Mouse (Mus musculus) stomach, postnatal 0 days (tissue): ENCODE data around the gene Tpd52l1. TPM values are rescaled to one million over a fixed set of nuclear protein-coding genes. Genes with fewer than 3 reads are reported as not detected.

Experiments
- ATAC-seq: fragments of 200-750 bp; cut with Nextera tagmentation; 2 replicates; pipeline ENCODE4 v1.8.0; 2017; ENCODE audit not compliant: low FRiP score, low TSS enrichment
- DNase-seq: peaks from one replicate; pipeline ENCODE4 v3.0.0-alpha.2; 2016; ENCODE audit warnings: low spot score
- H3K27ac ChIP-seq: fragments of 300-500 bp; sonication (generic); replicated peaks from 2 replicates; pipeline ENCODE4 v1.5.1; 2014; ENCODE audit warnings: mild to moderate bottlenecking, control low read depth
- H3K27me3 ChIP-seq: fragments of 300-500 bp; sonication (generic); 2 replicates; pipeline ENCODE4 v1.6.1; 2014; ENCODE audit warnings: low read length; ENCODE audit not compliant: control insufficient read depth, insufficient read depth
- H3K36me3 ChIP-seq: fragments of 300-500 bp; sonication (generic); 2 replicates; pipeline ENCODE4 v1.6.1; 2014; ENCODE audit warnings: low read length, mixed read lengths; ENCODE audit not compliant: control insufficient read depth, insufficient read depth
- H3K4me1 ChIP-seq: fragments of 300-500 bp; sonication (generic); replicated peaks from 2 replicates; pipeline ENCODE4 v1.6.1; 2014; ENCODE audit warnings: antibody characterized with exemption; ENCODE audit not compliant: control insufficient read depth, insufficient read depth
- H3K4me2 ChIP-seq: fragments of 300-500 bp; sonication (generic); replicated peaks from 2 replicates; pipeline ENCODE4 v1.6.1; 2014; ENCODE audit warnings: low read depth, mild to moderate bottlenecking, control low read depth, moderate library complexity
- H3K4me3 ChIP-seq: fragments of 300-500 bp; sonication (generic); 2 replicates; pipeline ENCODE4 v1.5.1; 2014; ENCODE audit warnings: low read depth, low read length, control low read depth
- H3K9ac ChIP-seq: fragments of 300-500 bp; sonication (generic); 2 replicates; pipeline ENCODE4 v1.6.1; 2014; ENCODE audit warnings: mild to moderate bottlenecking, low read length, control low read depth, mixed read lengths
- H3K9me3 ChIP-seq: fragments of 300-500 bp; sonication (generic); 2 replicates; pipeline ENCODE4 v1.6.1; 2016; ENCODE audit warnings: low read length; ENCODE audit not compliant: control insufficient read depth
- CTCF ChIP-seq: IDR thresholded peaks from 2 replicates; pipeline ENCODE4 v1.5.1; 2016; ENCODE audit warnings: antibody characterized with exemption, low read depth, mild to moderate bottlenecking, moderate library complexity
- EP300 ChIP-seq: optimal IDR thresholded peaks from 2 replicates; pipeline ENCODE3; 2016; ENCODE audit warnings: antibody characterized with exemption
- WGBS: fragments of 180-500 bp; shearing (Covaris S2); extraction: QIAGEN DNeasy Blood & Tissue Kit; methylation state at CpG from one replicate; pipeline ENCODE4 v1.1.7; 2014; 5-methylcytosine and 5-hydroxymethylcytosine counted together
- polyA plus RNA-seq: library from polyadenylated mRNA; unstranded; fragments of >200 nt; fragmentation: Nextera tagmentation; extraction: Ambion mirVana; gene quantifications from 2 replicates; pipeline ENCODE4 v1.2.1, GENCODE M21; 2015

Gene Tpd52l1
- polyA plus RNA-seq, 1 experiment from 2014 or later = 24.3 TPM

DNA sequence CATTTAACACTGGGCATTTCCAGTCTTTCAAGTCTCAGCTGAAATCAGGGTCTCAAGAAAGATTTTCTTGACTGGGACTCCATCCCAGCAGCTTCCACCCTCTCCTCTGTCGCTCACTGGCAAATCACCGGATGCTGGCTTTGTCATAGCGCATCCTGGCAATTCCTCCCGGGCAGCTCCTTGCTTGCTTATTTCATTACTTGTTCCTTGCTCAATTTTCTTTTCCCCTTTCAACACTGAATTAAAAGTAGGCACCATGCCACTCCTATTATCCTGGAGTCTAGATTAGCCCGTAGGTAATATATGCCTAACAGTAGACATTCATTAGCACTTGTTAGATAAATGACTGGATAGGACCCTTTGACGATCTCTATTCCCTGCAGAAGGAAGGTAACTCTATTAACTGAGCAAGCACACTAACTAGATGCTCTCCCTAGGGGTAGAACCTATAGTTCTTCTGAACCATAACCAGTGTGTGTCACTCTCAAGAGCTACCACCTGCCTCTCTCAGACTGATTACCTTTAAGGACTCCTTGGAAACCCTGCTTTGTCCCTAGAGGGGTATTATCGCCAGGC is 90.8 kb downstream of the Tpd52l1 start:
- DNase-seq (no peak), ATAC-seq (no peak)
- Histone ChIP-seq H3K27ac (no peak overlapping the region), H3K4me3 (no peak overlapping the region), H3K36me3 (no peaks in the 10 kb centered on the region), H3K9me3 (no peaks in the 10 kb centered on the region), H3K4me2 (no peak overlapping the region), H3K27me3 (no peaks in the 10 kb centered on the region), H3K4me1 (no peaks in the 10 kb centered on the region), H3K9ac (no peak overlapping the region)
- 75% methylated on average over 7 of the region's 7 CpGs for WGBS
- TF ChIP-seq EP300 = no peak
- TF ChIP-seq CTCF = no peak

DNA sequence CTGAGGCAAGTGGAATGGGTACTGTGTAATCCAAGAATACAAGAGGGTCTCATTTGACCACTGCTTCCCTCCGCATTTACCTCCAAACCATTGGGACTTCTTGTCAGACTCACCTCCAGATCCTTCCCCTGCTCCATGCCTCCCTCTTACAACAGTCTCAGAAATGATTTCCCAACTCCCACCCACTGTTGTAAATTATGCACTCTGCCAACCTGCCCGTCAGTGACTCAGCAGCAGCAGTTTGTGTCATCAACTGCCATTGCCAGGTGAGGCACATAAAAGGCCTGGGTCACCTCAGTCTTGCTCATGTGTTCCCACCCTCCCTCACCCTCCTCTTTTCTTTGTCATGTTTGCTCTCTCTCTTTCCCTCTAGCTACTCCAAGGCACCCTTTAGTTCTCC is 91.6 kb downstream of the Tpd52l1 start:
- no peak for DNase-seq

DNA sequence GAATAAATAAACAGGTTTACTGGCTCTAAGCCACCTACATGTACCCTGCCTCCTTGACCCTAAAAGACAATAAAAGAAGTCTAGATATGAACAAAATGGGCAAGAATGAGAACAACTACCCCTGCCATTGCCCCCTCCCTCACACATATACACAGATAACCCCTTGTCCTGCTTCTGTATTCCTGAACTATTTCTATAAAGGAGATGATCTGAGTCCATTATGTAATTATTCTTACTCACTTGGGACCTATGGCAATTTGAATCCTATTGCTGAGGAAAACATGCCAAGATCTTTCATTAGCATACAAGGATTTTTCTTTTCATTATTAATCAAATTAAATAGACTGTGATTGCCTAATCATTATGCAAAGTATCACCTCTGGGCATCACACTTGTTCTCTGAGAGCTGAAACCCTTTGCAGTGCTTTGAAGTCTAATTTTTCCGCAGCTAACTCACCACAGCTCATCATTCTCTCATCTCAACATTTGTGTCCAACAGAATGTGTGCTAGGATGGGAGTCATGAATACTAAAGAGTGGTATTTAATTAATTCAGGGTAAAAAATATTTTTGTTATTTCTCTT is 92.8 kb downstream of the Tpd52l1 start:
- TF ChIP-seq EP300 (no peak), CTCF (no peak)
- Histone ChIP-seq H3K4me1 (no peaks in the 10 kb centered on the region), H3K27ac (no peak overlapping the region), H3K27me3 (no peaks in the 10 kb centered on the region), H3K9ac (no peak overlapping the region), H3K4me2 (no peak overlapping the region), H3K9me3 (no peaks in the 10 kb centered on the region), H3K36me3 (no peaks in the 10 kb centered on the region), H3K4me3 (no peak overlapping the region)
- 89% methylated on average over 1 of the region's 1 CpGs for WGBS
- ATAC-seq = no peak
- no peak for DNase-seq

More for the DNA sequence above, 91.6 kb downstream of the Tpd52l1 start:
- H3K4me3 ChIP-seq = no peak overlapping the region
- WGBS = 61% methylated on average over 2 of the region's 2 CpGs
- H3K4me1 ChIP-seq = no peaks in the 10 kb centered on the region
- no peak overlapping the region for H3K4me2 ChIP-seq
- no peak for ATAC-seq
- no peak overlapping the region for H3K9ac ChIP-seq
- TF ChIP-seq EP300 (no peak), CTCF (no peak)
- H3K27me3 ChIP-seq = no peaks in the 10 kb centered on the region
- no peak overlapping the region for H3K27ac ChIP-seq
- H3K9me3 ChIP-seq = no peaks in the 10 kb centered on the region
- no peaks in the 10 kb centered on the region for H3K36me3 ChIP-seq

- no peaks in the 10 kb centered on the region for H3K27me3 ChIP-seq
- H3K27ac ChIP-seq = no peak overlapping the region
- DNase-seq = no peak
- WGBS = 88% methylated on average over 2 of the region's 2 CpGs
- no peak overlapping the region for H3K4me2 ChIP-seq
- no peaks in the 10 kb centered on the region for H3K9me3 ChIP-seq
- no peak overlapping the region for H3K9ac ChIP-seq
- TF ChIP-seq CTCF (no peak), EP300 (no peak)
- no peaks in the 10 kb centered on the region for H3K4me1 ChIP-seq
- H3K36me3 ChIP-seq = no peaks in the 10 kb centered on the region
- H3K4me3 ChIP-seq = no peak overlapping the region
- no peak for ATAC-seq
These were observed 94.7 kb downstream of the Tpd52l1 start for GRCm38 (mm10) chr10:31351056-31351455.

- Histone ChIP-seq H3K27me3 (no peaks in the 10 kb centered on the region), H3K4me2 (no peak overlapping the region), H3K9ac (no peak overlapping the region), H3K4me1 (no peaks in the 10 kb centered on the region), H3K9me3 (no peaks in the 10 kb centered on the region), H3K27ac (no peak overlapping the region), H3K36me3 (no peaks in the 10 kb centered on the region), H3K4me3 (no peak overlapping the region)
- DNase-seq (no peak), ATAC-seq (no peak)
- WGBS = 56% methylated on average over 8 of the region's 8 CpGs
- TF ChIP-seq EP300 = no peak
- TF ChIP-seq CTCF = no peak
These were observed 99.4 kb downstream of the Tpd52l1 start for GRCm38 (mm10) chr10:31346401-31346800.

- Histone ChIP-seq H3K36me3 (no peaks in the 10 kb centered on the region), H3K4me1 (no peaks in the 10 kb centered on the region), H3K9me3 (no peaks in the 10 kb centered on the region), H3K27me3 (no peaks in the 10 kb centered on the region), H3K4me2 (no peak overlapping the region), H3K9ac (no peak overlapping the region), H3K27ac (no peak overlapping the region), H3K4me3 (no peak overlapping the region)
- DNase-seq = no peak
- ATAC-seq = no peak
- TF ChIP-seq CTCF (no peak), EP300 (no peak)
- 91% methylated on average over 5 of the region's 5 CpGs for WGBS
These were observed 109.3 kb downstream of the Tpd52l1 start for GRCm38 (mm10) chr10:31336432-31336831.
